Mouse (Mus musculus) spleen, adult 2 months (tissue): ENCODE data around the gene Sgip1.

Experiments used
- CTCF ChIP-seq: fragments of 200-500 bp; IDR thresholded peaks from 2 replicates; pipeline ENCODE4 v1.5.1; 2011; ENCODE audit warnings: mild to moderate bottlenecking, inconsistent platforms; ENCODE audit not compliant: insufficient read depth, insufficient read length, insufficient replicate concordance; ENCODE audit errors: extremely low read depth
- POLR2A ChIP-seq: fragments of 200-500 bp; IDR thresholded peaks from 2 replicates; pipeline ENCODE4 v1.6.1; 2011; ENCODE audit warnings: low read depth, low read length, inconsistent platforms

DNA sequence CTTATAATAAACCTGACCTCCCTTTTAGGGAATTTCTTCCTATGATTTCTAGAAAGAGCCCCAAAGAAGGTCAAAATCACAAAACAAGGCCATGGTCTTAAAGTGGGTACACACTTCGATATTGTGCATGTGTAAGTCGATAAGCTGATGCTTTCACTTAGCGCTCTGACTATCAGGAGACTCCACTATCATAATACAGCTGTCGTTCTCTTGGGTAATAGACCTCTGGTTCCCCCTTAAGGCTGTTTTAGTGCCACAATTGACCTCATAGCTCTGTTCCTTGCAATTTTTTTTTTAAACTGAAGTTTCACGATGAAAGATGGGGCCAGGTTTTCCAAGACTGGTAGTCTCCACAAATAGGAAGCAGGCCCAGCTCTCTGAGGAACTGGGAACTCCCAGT is 238.3 kb downstream of the Sgip1 start:
- TF ChIP-seq CTCF (no peak), POLR2A (no peak)
